Mouse (Mus musculus) brain, embryonic 14.5 days (tissue): Measurements from ENCODE around the gene Ip6k1.
A peak's percentile ranks its signal among the peaks of the same experiment; 100 is the strongest.

Source experiments
- CTCF ChIP-seq: fragments of 200-500 bp; IDR thresholded peaks from 2 replicates; pipeline ENCODE4 v1.5.1; 2012; ENCODE audit warnings: inconsistent platforms, mild to moderate bottlenecking, moderate library complexity, borderline replicate concordance; ENCODE audit not compliant: insufficient read depth, insufficient read length; ENCODE audit errors: extremely low read depth
- POLR2A ChIP-seq: fragments of 200-500 bp; IDR thresholded peaks from 2 replicates; pipeline ENCODE4 v1.6.1; 2012; ENCODE audit warnings: mild to moderate bottlenecking, inconsistent platforms, borderline replicate concordance; ENCODE audit not compliant: poor library complexity, insufficient read depth, insufficient read length, severe bottlenecking; ENCODE audit errors: extremely low read depth

- TF ChIP-seq CTCF (peak; percentile 45; the same call in 1 of the 2 replicates), POLR2A (no peak)
These were observed 40.4 kb upstream of the Ip6k1 start for GRCm38 (mm10) chr9:107961881-107962280.
